Mouse (Mus musculus) heart, embryonic 12.5 days (tissue): ENCODE data around the gene Prph2. TPM values are rescaled to one million over a fixed set of nuclear protein-coding genes. Genes with fewer than 3 reads are reported as not detected.

Experiments
- ATAC-seq: fragments of 200-750 bp; cut with Nextera tagmentation; 2 replicates; pipeline ENCODE4 v1.8.0; 2017; ENCODE audit warnings: moderate TSS enrichment, moderate library complexity; ENCODE audit not compliant: insufficient number of reproducible peaks, low FRiP score
- H3K27ac ChIP-seq: fragments of 300-500 bp; sonication (generic); 2 replicates; pipeline ENCODE4 v1.5.1; 2016; ENCODE audit warnings: mild to moderate bottlenecking, moderate library complexity; ENCODE audit not compliant: poor library complexity, severe bottlenecking
- H3K27me3 ChIP-seq: fragments of 300-500 bp; sonication (generic); replicated peaks from 2 replicates; pipeline ENCODE4 v1.6.1; 2016; ENCODE audit warnings: mild to moderate bottlenecking, moderate library complexity
- H3K36me3 ChIP-seq: fragments of 300-500 bp; sonication (generic); 2 replicates; pipeline ENCODE4 v1.6.1; 2016; ENCODE audit warnings: mild to moderate bottlenecking, moderate library complexity
- H3K4me1 ChIP-seq: fragments of 300-500 bp; sonication (generic); replicated peaks from 2 replicates; pipeline ENCODE4 v1.6.1; 2016; ENCODE audit warnings: mild to moderate bottlenecking
- H3K4me2 ChIP-seq: fragments of 300-500 bp; sonication (generic); 2 replicates; pipeline ENCODE4 v1.6.1; 2016; ENCODE audit warnings: mild to moderate bottlenecking, moderate library complexity
- H3K4me3 ChIP-seq: fragments of 300-500 bp; sonication (generic); 2 replicates; pipeline ENCODE4 v1.5.1; 2016; ENCODE audit warnings: mild to moderate bottlenecking
- H3K9ac ChIP-seq: fragments of 300-500 bp; sonication (generic); 2 replicates; pipeline ENCODE4 v1.6.1; 2016; ENCODE audit warnings: mild to moderate bottlenecking, moderate library complexity
- H3K9me3 ChIP-seq: fragments of 300-500 bp; sonication (generic); replicated peaks from 2 replicates; pipeline ENCODE4 v1.6.1; 2016; ENCODE audit warnings: mild to moderate bottlenecking, moderate library complexity
- WGBS: fragments of 180-500 bp; shearing (Covaris S2); methylation state at CpG from one replicate; pipeline ENCODE4 v1.1.7; 2016; 5-methylcytosine and 5-hydroxymethylcytosine counted together
- polyA plus RNA-seq: library from polyadenylated mRNA; unstranded; fragments of >200 nt; fragmentation: Nextera tagmentation; extraction: Ambion mirVana; gene quantifications from 2 replicates; pipeline ENCODE4 v1.2.1, GENCODE M21; 2016

Prph2 gene
- polyA plus RNA-seq, 1 experiment from 2014 or later: not detected

- H3K4me2 ChIP-seq: no peak overlapping the region
- H3K9me3 ChIP-seq: no peaks in the 10 kb centered on the region
- H3K4me3 ChIP-seq: no peak overlapping the region
- peaks cover 51% of the 10 kb centered on the region for H3K36me3 ChIP-seq
- ATAC-seq: no peak
- H3K4me1 ChIP-seq: no peaks in the 10 kb centered on the region
- H3K27ac ChIP-seq: no peak overlapping the region
- WGBS: 93% methylated on average over 5 of the region's 5 CpGs
- no peaks in the 10 kb centered on the region for H3K27me3 ChIP-seq
- no peak overlapping the region for H3K9ac ChIP-seq
Observed at GRCm38 (mm10) chr17:46927781-46928180, 17.5 kb downstream of the Prph2 start.

- no peak overlapping the region for H3K27ac ChIP-seq
- ATAC-seq: no peak
- no peak overlapping the region for H3K4me3 ChIP-seq
- no peak overlapping the region for H3K4me2 ChIP-seq
- H3K9me3 ChIP-seq: no peaks in the 10 kb centered on the region
- H3K27me3 ChIP-seq: no peaks in the 10 kb centered on the region
- H3K4me1 ChIP-seq: no peaks in the 10 kb centered on the region
- WGBS: 84% methylated on average over 12 of the region's 12 CpGs
- H3K36me3 ChIP-seq: peaks cover 66% of the 10 kb centered on the region
- H3K9ac ChIP-seq: no peak overlapping the region
Observed at GRCm38 (mm10) chr17:46929277-46929676, 19.0 kb downstream of the Prph2 start.

- Histone ChIP-seq H3K27ac (no peak overlapping the region), H3K4me3 (no peak overlapping the region), H3K9ac (no peak overlapping the region), H3K27me3 (no peaks in the 10 kb centered on the region), H3K4me2 (no peak overlapping the region), H3K36me3 (peaks cover 72% of the 10 kb centered on the region), H3K4me1 (no peaks in the 10 kb centered on the region), H3K9me3 (no peaks in the 10 kb centered on the region)
- ATAC-seq: no peak
- 92% methylated on average over 7 of the region's 7 CpGs for WGBS
Observed at GRCm38 (mm10) chr17:46929897-46930296, 19.6 kb downstream of the Prph2 start.

- Histone ChIP-seq H3K27ac (no peak overlapping the region), H3K9ac (no peak overlapping the region)
- no peak for ATAC-seq
Observed at GRCm38 (mm10) chr17:46932961-46933360, 22.7 kb downstream of the Prph2 start.

GRCm38 (mm10) chr17:46933557-46934348 lies 23.5 kb downstream of the Prph2 start:
- H3K36me3 ChIP-seq: peaks cover 100% of the 10 kb centered on the region
- no peaks in the 10 kb centered on the region for H3K4me1 ChIP-seq
- no peaks in the 10 kb centered on the region for H3K9me3 ChIP-seq
- H3K4me3 ChIP-seq: no peak overlapping the region
- H3K4me2 ChIP-seq: no peak overlapping the region
- 77% methylated on average over 19 of the region's 19 CpGs for WGBS
- no peak for ATAC-seq
- no peak overlapping the region for H3K9ac ChIP-seq
- no peaks in the 10 kb centered on the region for H3K27me3 ChIP-seq
- H3K27ac ChIP-seq: no peak overlapping the region

More at GRCm38 (mm10) chr17:46932961-46933360, 22.7 kb downstream of the Prph2 start:
- 94% methylated on average over 5 of the region's 5 CpGs for WGBS
- Histone ChIP-seq H3K9me3 (no peaks in the 10 kb centered on the region), H3K27me3 (no peaks in the 10 kb centered on the region), H3K4me1 (no peaks in the 10 kb centered on the region), H3K36me3 (peaks cover 99% of the 10 kb centered on the region), H3K4me3 (no peak overlapping the region), H3K4me2 (no peak overlapping the region)

GRCm38 (mm10) chr17:46940461-46940860 lies 30.2 kb downstream of the Prph2 start:
- ATAC-seq: no peak
- Histone ChIP-seq H3K9me3 (no peaks in the 10 kb centered on the region), H3K4me2 (no peak overlapping the region), H3K36me3 (peaks cover 96% of the 10 kb centered on the region), H3K27ac (no peak overlapping the region), H3K4me3 (no peak overlapping the region), H3K27me3 (no peaks in the 10 kb centered on the region), H3K9ac (no peak overlapping the region), H3K4me1 (no peaks in the 10 kb centered on the region)
- WGBS: 91% methylated on average over 8 of the region's 8 CpGs

GRCm38 (mm10) chr17:46942421-46942820 lies 32.2 kb downstream of the Prph2 start:
- Histone ChIP-seq H3K9me3 (no peaks in the 10 kb centered on the region), H3K36me3 (peaks cover 95% of the 10 kb centered on the region), H3K27me3 (no peaks in the 10 kb centered on the region), H3K4me1 (no peaks in the 10 kb centered on the region), H3K27ac (no peak overlapping the region), H3K4me3 (no peak overlapping the region), H3K4me2 (no peak overlapping the region), H3K9ac (no peak overlapping the region)
- ATAC-seq: no peak
- WGBS: 89% methylated on average over 9 of the region's 9 CpGs

- no peak for ATAC-seq
- Histone ChIP-seq H3K9me3 (no peaks in the 10 kb centered on the region), H3K4me1 (no peaks in the 10 kb centered on the region), H3K27ac (no peak overlapping the region), H3K4me2 (no peak overlapping the region), H3K36me3 (peaks cover 78% of the 10 kb centered on the region), H3K9ac (no peak overlapping the region), H3K27me3 (no peaks in the 10 kb centered on the region), H3K4me3 (no peak overlapping the region)
- 94% methylated on average over 9 of the region's 9 CpGs for WGBS
Observed at GRCm38 (mm10) chr17:46946276-46946675, 36.0 kb downstream of the Prph2 start.

GRCm38 (mm10) chr17:46958045-46958444 lies 47.8 kb downstream of the Prph2 start:
- H3K4me3 ChIP-seq: no peak overlapping the region
- no peak overlapping the region for H3K27ac ChIP-seq
- H3K27me3 ChIP-seq: no peaks in the 10 kb centered on the region
- no peak overlapping the region for H3K9ac ChIP-seq
- peaks cover 90% of the 10 kb centered on the region for H3K36me3 ChIP-seq
- 85% methylated on average over 2 of the region's 2 CpGs for WGBS
- H3K4me2 ChIP-seq: no peak overlapping the region
- H3K9me3 ChIP-seq: no peaks in the 10 kb centered on the region
- no peak for ATAC-seq
- no peaks in the 10 kb centered on the region for H3K4me1 ChIP-seq

- no peak overlapping the region for H3K9ac ChIP-seq
- H3K27me3 ChIP-seq: no peaks in the 10 kb centered on the region
- no peaks in the 10 kb centered on the region for H3K4me1 ChIP-seq
- no peaks in the 10 kb centered on the region for H3K9me3 ChIP-seq
- H3K27ac ChIP-seq: peak overlapping the region; percentile 42; the same call in 1 of the 2 replicates
- H3K4me2 ChIP-seq: no peak overlapping the region
- WGBS: 66% methylated on average over 10 of the region's 10 CpGs
- H3K36me3 ChIP-seq: peaks cover 92% of the 10 kb centered on the region
- no peak overlapping the region for H3K4me3 ChIP-seq
- no peak for ATAC-seq
Observed at GRCm38 (mm10) chr17:46960216-46960615, 50.0 kb downstream of the Prph2 start.

- Histone ChIP-seq H3K27me3 (no peaks in the 10 kb centered on the region), H3K9me3 (no peaks in the 10 kb centered on the region), H3K27ac (no peak overlapping the region), H3K4me3 (no peak overlapping the region), H3K9ac (no peak overlapping the region), H3K36me3 (peaks cover 94% of the 10 kb centered on the region), H3K4me1 (no peaks in the 10 kb centered on the region), H3K4me2 (no peak overlapping the region)
- WGBS: 68% methylated on average over 3 of the region's 3 CpGs
- ATAC-seq: no peak
Observed at GRCm38 (mm10) chr17:46962153-46962552, 51.9 kb downstream of the Prph2 start.

GRCm38 (mm10) chr17:46963186-46963585 lies 52.9 kb downstream of the Prph2 start:
- Histone ChIP-seq H3K36me3 (peaks cover 94% of the 10 kb centered on the region), H3K9me3 (no peaks in the 10 kb centered on the region), H3K4me1 (no peaks in the 10 kb centered on the region), H3K27ac (no peak overlapping the region), H3K9ac (no peak overlapping the region), H3K27me3 (no peaks in the 10 kb centered on the region), H3K4me2 (no peak overlapping the region), H3K4me3 (no peak overlapping the region)
- no peak for ATAC-seq
- 92% methylated on average over 13 of the region's 13 CpGs for WGBS
